Mouse (Mus musculus): ENCODE measurements at regions not wholly inside any gene's neighbourhood (a gene's known extent, or its start where the extent isn't known, plus 50 kb on each side); places are given as distances from the start of the nearest gene placed in this dataset.

DNA sequence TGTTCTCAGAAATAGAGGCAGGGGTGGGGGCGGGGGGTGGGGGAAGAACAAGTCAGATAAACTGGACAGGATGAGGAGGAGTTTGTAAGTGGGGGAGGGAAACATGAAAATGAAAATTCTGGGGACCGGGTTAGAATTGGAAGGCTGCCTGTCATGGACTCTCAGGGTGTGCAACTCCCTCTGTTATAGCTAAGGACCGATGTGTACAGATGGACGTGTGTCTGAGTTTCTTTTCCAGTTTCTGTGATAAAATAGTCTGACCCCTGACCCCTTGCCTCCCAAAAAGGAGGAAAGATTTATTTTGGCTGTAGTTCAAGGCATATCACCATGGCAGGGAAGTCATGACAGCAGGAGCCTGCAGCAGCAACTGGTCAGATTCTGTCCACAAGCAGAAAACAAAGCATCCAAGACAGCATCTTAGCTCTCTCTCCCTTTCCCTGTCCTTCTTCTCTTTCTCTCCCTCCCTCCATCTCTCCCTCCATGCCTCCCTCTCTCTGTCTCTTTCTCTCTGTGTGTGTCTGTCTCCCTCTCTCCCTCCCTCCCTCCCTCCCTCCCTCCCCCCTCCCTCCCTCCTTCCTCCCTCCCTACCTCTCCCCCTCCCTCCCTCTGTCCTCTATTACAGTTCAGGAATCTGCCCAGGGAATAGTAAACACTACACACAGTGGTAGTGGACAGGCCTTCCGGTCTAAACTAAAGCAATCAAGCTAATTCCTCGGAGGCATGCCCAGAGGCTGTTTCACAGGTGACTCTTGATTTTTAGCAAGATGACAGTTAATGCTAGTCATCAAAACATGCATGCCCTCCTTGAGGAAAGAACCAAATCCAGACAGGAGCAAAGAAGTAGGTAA, 941.3 kb downstream of the Mrps31 start:
- no peak overlapping the region for H3K4me3 ChIP-seq (ENCODE audit: insufficient read depth, low read depth, low read length)
- H3K4me1 ChIP-seq (ENCODE audit: control insufficient read depth, insufficient read depth, low read length): no peaks in the 10 kb centered on the region
- TF ChIP-seq CTCF (conservative IDR thresholded peaks at IDR 0.05; ENCODE audit: insufficient read depth, insufficient read length, low read depth, low read length) (no peak), POLR2A (IDR thresholded peaks at IDR 0.05; ENCODE audit: low read depth, low read length) (no peak)
- no peak overlapping the region for H3K27ac ChIP-seq (ENCODE audit: insufficient read depth, low read depth, low read length)
- H3K27me3 ChIP-seq (replicated peaks; ENCODE audit: control insufficient read depth, insufficient read depth, low read length): no peaks in the 10 kb centered on the region
- H3K36me3 ChIP-seq (ENCODE audit: control insufficient read depth, insufficient read depth, low read length): no peaks in the 10 kb centered on the region
- 22% methylated on average over 6 of the region's 6 CpGs for WGBS
- DNase-seq: peak; percentile 28

DNA sequence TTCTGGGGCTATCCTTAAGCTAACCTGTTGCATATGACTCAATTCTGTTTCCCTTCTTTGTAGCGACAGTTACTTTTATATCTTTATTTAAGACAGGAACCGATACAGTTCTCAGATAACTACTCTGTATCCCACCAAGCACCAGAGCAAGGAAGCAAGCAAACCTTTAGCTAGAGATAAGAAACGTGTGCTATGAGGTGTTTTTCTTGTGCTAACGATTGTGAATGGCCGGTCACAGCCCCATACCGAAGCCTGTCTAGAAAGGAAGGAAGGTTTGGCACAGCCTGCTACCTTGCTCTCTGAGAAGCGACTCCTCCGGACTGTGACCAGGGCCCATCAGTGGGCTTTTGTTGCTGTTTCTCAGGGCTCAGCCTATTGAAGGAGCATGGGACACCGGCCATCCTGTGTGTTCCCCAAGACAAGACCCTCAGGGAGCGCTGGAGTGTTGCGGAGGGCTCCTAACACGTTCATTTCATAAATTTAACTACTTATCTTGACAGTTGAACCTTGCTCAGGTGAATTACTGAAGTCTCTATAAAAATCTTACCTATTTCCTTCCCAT, 949.0 kb downstream of the Mrps31 start:
- H3K4me3 ChIP-seq (ENCODE audit: insufficient read depth, low read depth, low read length): no peak overlapping the region
- WGBS: 55% methylated on average over 12 of the region's 12 CpGs
- no peaks in the 10 kb centered on the region for H3K27me3 ChIP-seq (replicated peaks; ENCODE audit: control insufficient read depth, insufficient read depth, low read length)
- DNase-seq: no peak
- no peaks in the 10 kb centered on the region for H3K4me1 ChIP-seq (ENCODE audit: control insufficient read depth, insufficient read depth, low read length)
- H3K36me3 ChIP-seq (ENCODE audit: control insufficient read depth, insufficient read depth, low read length): no peaks in the 10 kb centered on the region
- TF ChIP-seq CTCF (conservative IDR thresholded peaks at IDR 0.05; ENCODE audit: insufficient read depth, insufficient read length, low read depth, low read length): no peak
- TF ChIP-seq POLR2A (IDR thresholded peaks at IDR 0.05; ENCODE audit: low read depth, low read length): no peak
- H3K27ac ChIP-seq (ENCODE audit: insufficient read depth, low read depth, low read length): no peak overlapping the region

DNA sequence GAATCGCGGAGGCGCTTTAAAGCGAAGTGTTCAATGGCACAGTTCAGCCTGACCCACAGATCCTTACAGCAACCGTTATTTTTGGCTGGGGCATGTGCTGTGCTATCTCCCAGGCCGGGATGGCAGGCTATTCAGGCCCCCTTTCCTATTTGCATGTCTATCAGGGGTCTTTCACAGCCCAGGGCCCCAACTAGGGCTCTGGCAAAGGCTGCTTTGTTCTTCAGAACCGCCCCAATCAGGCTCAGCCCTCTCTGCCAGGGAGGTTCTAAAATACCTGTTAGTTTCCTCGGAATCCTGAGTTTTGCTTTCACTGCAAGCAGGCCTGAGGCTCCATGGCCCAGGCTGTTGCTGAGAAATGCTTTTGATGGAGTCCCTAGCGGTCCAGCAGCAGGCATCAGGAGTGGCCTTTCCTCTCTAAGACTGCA, 949.7 kb downstream of the Mrps31 start:
- H3K4me1 ChIP-seq (ENCODE audit: control insufficient read depth, insufficient read depth, low read length): no peaks in the 10 kb centered on the region
- no peak for TF ChIP-seq CTCF (conservative IDR thresholded peaks at IDR 0.05; ENCODE audit: insufficient read depth, insufficient read length, low read depth, low read length)
- no peak for TF ChIP-seq POLR2A (IDR thresholded peaks at IDR 0.05; ENCODE audit: low read depth, low read length)
- no peak overlapping the region for H3K27ac ChIP-seq (ENCODE audit: insufficient read depth, low read depth, low read length)
- no peak overlapping the region for H3K4me3 ChIP-seq (ENCODE audit: insufficient read depth, low read depth, low read length)
- H3K36me3 ChIP-seq (ENCODE audit: control insufficient read depth, insufficient read depth, low read length): no peaks in the 10 kb centered on the region
- 58% methylated on average over 9 of the region's 9 CpGs for WGBS
- no peaks in the 10 kb centered on the region for H3K27me3 ChIP-seq (replicated peaks; ENCODE audit: control insufficient read depth, insufficient read depth, low read length)
- DNase-seq: no peak
